Mouse (Mus musculus) lung, postnatal 36 days (tissue): ENCODE measurements around the gene Cxcl16.
A peak's percentile ranks its signal among the peaks of the same experiment; 100 is the strongest.

ENCODE experiments used
- DNase-seq: peaks from one replicate; pipeline ENCODE4 v3.0.0; 2022; ENCODE audit warnings: mixed read lengths

The Cxcl16 gene

GRCm38 (mm10) chr11:70409594-70410296 lies 50.0 kb downstream of the Cxcl16 start, which contains the start of gene Pelp1:
TSS of gene Pelp1 (minus strand) at chr11:70410031.
- peak; percentile 85 for DNase-seq
